Mouse (Mus musculus) liver, embryonic 14.5 days (tissue): ENCODE results near the gene Ccdc194. TPM values are rescaled to one million over a fixed set of nuclear protein-coding genes. Genes with fewer than 3 reads are reported as not detected.
A peak's percentile ranks its signal among the peaks of the same experiment; 100 is the strongest.
"Not testable (repeated sequence)": the region's sequence is repeated elsewhere in the genome, so short reads cannot be mapped to it uniquely, and the experiment has no call there.

Source experiments
- ATAC-seq: fragments of 200-750 bp; cut with Nextera tagmentation; 2 replicates; pipeline ENCODE4 v1.8.0; 2017; ENCODE audit warnings: moderate number of reproducible peaks, mild to moderate bottlenecking, moderate library complexity; ENCODE audit not compliant: insufficient read depth
- DNase-seq, 3 experiments: peaks; one replicate each; pipeline ENCODE4 v3.0.0-alpha.2; 2012 to 2013; ENCODE audit warnings: low read depth in 3 of 3, low spot score in 3 of 3
- H3K27ac ChIP-seq: fragments of 300-500 bp; sonication (generic); 2 replicates; pipeline ENCODE4 v1.5.1; 2014; ENCODE audit warnings: moderate library complexity, mild to moderate bottlenecking, control low read depth, inconsistent platforms
- H3K27me3 ChIP-seq: fragments of 300-500 bp; sonication (generic); 2 replicates; pipeline ENCODE4 v1.6.1; 2014; ENCODE audit warnings: mild to moderate bottlenecking, low read length, moderate library complexity; ENCODE audit not compliant: control insufficient read depth, insufficient read depth
- H3K36me3 ChIP-seq: fragments of 300-500 bp; sonication (generic); replicated peaks from 2 replicates; pipeline ENCODE4 v1.6.1; 2014; ENCODE audit warnings: low read depth; ENCODE audit not compliant: control insufficient read depth, insufficient read depth
- H3K4me1 ChIP-seq, 2 experiments: fragments of 200-500 bp in 1 of 2; fragments of 300-500 bp in 1 of 2; sonication (generic) in 1 of 2; replicated peaks; 2 replicates each; pipeline ENCODE4 v1.6.1; 2012 to 2014; ENCODE audit warnings: antibody characterized with exemption in 1 of 2, inconsistent platforms in 1 of 2, low read length in 1 of 2; ENCODE audit not compliant: control insufficient read depth in 2 of 2, insufficient read depth in 2 of 2
- H3K4me2 ChIP-seq: fragments of 300-500 bp; sonication (generic); 2 replicates; pipeline ENCODE4 v1.6.1; 2014; ENCODE audit warnings: low read depth, mild to moderate bottlenecking, control low read depth, moderate library complexity
- H3K4me3 ChIP-seq, 2 experiments: fragments of 200-500 bp in 1 of 2; fragments of 300-500 bp in 1 of 2; sonication (generic) in 1 of 2; 2 replicates each; pipeline ENCODE4 v1.5.1; 2012 to 2014; ENCODE audit warnings: low read depth in 2 of 2, low read length in 2 of 2, mild to moderate bottlenecking in 2 of 2, control low read depth in 1 of 2, inconsistent platforms in 1 of 2, moderate library complexity in 1 of 2; ENCODE audit not compliant: insufficient read depth in 1 of 2
- H3K9ac ChIP-seq: fragments of 300-500 bp; sonication (generic); replicated peaks from 2 replicates; pipeline ENCODE4 v1.6.1; 2014; ENCODE audit warnings: mild to moderate bottlenecking, control low read depth, moderate library complexity
- H3K9me3 ChIP-seq: fragments of 300-500 bp; sonication (generic); 2 replicates; pipeline ENCODE4 v1.6.1; 2016; ENCODE audit warnings: low read length, mixed read lengths; ENCODE audit not compliant: control insufficient read depth
- CTCF ChIP-seq: IDR thresholded peaks from 2 replicates; pipeline ENCODE4 v1.5.1; 2016; ENCODE audit warnings: antibody characterized with exemption, low read depth, control low read depth
- EP300 ChIP-seq: IDR thresholded peaks from 2 replicates; pipeline ENCODE4 v1.6.1; 2016; ENCODE audit warnings: antibody characterized with exemption, low read depth
- WGBS: fragments of 180-500 bp; shearing (Covaris S2); extraction: QIAGEN DNeasy Blood & Tissue Kit; methylation state at CpG from one replicate; pipeline ENCODE4 v1.1.7; 2014; ENCODE audit not compliant: insufficient replicate concordance; 5-methylcytosine and 5-hydroxymethylcytosine counted together
- polyA plus RNA-seq, 2 experiments: library from polyadenylated mRNA; depleted of rRNA in 1 of 2; stranded (reverse) in 1 of 2; unstranded in 1 of 2; fragments of >200 nt; fragmentation: Nextera tagmentation in 1 of 2; extraction: Ambion mirVana in 1 of 2; gene quantifications; 2 replicates each; pipeline versions ENCODE4 v1.2.1 to v1.2.3; 2012 to 2014

Gene Ccdc194
- polyA plus RNA-seq, 2 experiments, result 0.09 to 0.19 TPM

DNA sequence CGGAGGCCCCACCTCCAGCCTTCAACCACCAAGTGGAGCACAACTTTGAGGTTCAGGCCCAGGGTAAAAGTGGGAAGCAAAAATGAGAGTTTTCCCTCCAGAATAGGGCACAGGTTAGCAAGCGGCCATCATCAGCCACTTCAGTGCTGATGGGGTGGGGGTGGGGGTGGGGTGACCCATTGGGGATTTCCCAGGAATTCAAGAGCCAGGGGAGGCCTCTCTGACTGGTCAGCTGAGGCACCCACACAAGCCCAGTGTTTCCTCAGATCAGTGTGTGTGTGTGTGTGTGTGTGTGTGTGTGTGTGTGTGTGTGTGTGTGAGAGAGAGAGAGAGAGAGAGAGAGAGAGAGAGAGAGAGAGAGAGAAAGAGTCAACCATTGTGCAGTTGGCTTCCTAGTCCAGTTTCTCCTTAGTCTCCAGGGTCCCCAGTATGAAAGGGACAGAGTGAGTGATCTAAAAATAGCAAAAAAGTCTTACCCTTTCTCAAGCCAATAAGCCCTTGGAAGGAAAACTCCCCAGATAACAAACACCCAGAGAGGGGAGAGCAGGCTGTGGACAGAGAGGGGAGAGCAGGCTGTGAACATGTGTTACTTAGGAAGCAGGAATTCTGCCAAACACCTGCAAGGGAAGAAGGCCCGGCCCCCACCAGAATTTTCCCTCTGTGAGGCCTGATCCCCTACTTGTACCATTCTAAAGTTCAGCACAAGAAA lies 1.8 kb upstream of the Ccdc194 start:
- ATAC-seq, result no peak
- Histone ChIP-seq H3K9me3 (no peaks in the 10 kb centered on the region), H3K4me2 (no peak overlapping the region), H3K9ac (no peak overlapping the region), H3K36me3 (no peaks in the 10 kb centered on the region), H3K4me3 (no peak overlapping the region), H3K4me1 (peaks cover 0 to 5% of the 10 kb centered on the region in 2 experiments; a peak in 2 of 4 replicates), H3K27ac (no peak overlapping the region), H3K27me3 (peaks cover 15% of the 10 kb centered on the region)
- WGBS, result 38% methylated on average over 3 of the region's 3 CpGs
- no peak for TF ChIP-seq EP300
- no peak for TF ChIP-seq CTCF
- no peak for DNase-seq

DNA sequence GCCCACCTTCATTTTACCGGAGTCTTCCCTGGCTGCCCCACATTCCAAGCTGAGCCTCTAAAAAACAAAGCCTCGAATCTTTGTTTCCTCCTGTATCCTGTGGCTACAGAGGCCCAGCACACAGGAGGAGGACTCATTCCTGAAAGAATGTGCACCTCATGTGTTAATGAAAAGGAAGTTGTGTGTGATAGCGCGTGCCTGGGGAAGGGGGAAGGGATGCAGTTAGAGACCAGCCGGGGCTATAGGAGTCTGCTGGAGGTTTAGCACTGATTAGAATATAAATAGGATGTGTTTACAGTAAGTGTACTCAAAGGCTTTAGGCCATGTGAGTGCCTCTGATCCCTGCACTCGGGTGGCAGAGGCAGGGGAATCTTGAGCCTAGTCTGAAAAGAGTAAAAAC lies 761 bp upstream of the Ccdc194 start:
- no peak overlapping the region for H3K4me3 ChIP-seq
- H3K4me1 ChIP-seq, result peaks cover 0 to 5% of the 10 kb centered on the region in 2 experiments; a peak in 2 of 4 replicates
- H3K36me3 ChIP-seq, result no peaks in the 10 kb centered on the region
- peaks cover 15% of the 10 kb centered on the region for H3K27me3 ChIP-seq
- no peak overlapping the region for H3K4me2 ChIP-seq
- peak; percentile 27; the same call in 1 of the 2 replicates for ATAC-seq
- no peak overlapping the region for H3K9ac ChIP-seq
- H3K27ac ChIP-seq, result no peak overlapping the region
- TF ChIP-seq CTCF (no peak), EP300 (no peak)
- no peaks in the 10 kb centered on the region for H3K9me3 ChIP-seq
- DNase-seq, result no peak
- WGBS, result 10% methylated on average over 6 of the region's 6 CpGs

DNA sequence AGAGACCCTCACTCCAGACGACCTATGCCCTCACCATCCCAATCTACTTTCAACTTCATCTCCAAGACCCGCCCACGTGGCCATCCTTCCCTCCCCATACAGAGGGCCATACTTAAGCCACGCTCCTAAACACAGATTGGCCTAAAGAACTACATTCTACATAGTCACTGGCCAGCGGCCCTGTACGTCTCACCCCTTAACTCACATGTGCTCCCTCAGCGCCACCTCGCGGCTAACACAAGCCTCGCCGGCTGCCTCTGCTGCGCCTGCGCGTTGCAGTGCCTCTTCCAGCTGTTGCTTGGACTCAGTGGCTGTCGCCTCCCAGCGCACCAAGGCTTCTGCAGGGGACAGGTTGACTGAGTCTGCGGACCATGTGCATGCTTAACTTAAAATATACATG lies 3.9 kb downstream of the Ccdc194 start:
- H3K4me3 ChIP-seq, result no peak overlapping the region
- ATAC-seq (peak; percentile 75), DNase-seq (peak; percentile 66 to 75 (median 69))
- H3K9me3 ChIP-seq, result no peaks in the 10 kb centered on the region
- TF ChIP-seq EP300 (no peak), CTCF (peak; percentile 96)
- H3K27me3 ChIP-seq, result peaks cover 15% of the 10 kb centered on the region
- H3K4me2 ChIP-seq, result no peak overlapping the region
- H3K36me3 ChIP-seq, result no peaks in the 10 kb centered on the region
- H3K27ac ChIP-seq, result no peak overlapping the region
- 3% methylated on average over 17 of the region's 17 CpGs for WGBS
- no peak overlapping the region for H3K9ac ChIP-seq
- H3K4me1 ChIP-seq, result no peaks in the 10 kb centered on the region; a peak in 1 of 4 replicates

DNA sequence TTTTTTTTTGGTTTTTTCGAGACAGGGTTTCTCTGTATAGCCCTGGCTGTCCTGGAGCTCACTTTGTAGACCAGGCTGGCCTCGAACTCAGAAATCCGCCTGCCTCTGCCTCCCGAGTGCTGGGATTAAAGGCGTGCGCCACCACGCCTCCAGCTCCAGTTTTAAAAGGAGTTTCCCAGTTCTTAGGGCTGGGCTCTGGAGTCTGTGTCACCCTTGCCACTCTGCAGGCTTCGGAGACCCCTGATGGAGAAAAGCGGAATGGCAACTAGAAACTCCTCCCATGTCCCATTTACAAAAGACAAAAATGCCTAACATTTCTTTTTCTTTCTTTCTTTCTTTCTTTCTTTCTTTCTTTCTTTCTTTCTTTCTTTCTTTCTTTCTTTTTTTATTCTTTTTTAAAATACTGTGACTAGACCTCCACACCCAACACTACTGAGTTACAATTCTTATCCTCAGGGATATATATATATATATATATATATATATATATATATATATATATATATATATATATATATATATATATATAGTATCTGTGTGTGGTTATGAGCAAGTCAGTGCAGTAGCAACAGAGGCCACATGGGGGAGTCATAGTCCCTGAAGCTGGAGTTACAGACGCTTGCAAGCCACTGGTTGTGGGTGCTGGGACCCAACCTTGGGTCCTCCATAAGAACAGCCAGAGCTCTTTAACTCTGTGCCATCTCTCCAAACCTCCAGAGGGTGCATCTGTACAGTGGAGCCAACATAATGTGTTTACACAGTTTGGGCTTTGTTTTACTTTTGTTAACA lies 6.3 kb downstream of the Ccdc194 start:
- H3K9me3 ChIP-seq, H3K27ac ChIP-seq, H3K4me1 ChIP-seq, H3K36me3 ChIP-seq, ATAC-seq, H3K27me3 ChIP-seq, H3K4me2 ChIP-seq, H3K4me3 ChIP-seq, H3K9ac ChIP-seq: not testable (repeated sequence)
- TF ChIP-seq CTCF, result peak; percentile 60
- peak in 2 of 3 experiments; percentile 23 to 55 for DNase-seq
- 27% methylated on average over 10 of the region's 10 CpGs for WGBS

DNA sequence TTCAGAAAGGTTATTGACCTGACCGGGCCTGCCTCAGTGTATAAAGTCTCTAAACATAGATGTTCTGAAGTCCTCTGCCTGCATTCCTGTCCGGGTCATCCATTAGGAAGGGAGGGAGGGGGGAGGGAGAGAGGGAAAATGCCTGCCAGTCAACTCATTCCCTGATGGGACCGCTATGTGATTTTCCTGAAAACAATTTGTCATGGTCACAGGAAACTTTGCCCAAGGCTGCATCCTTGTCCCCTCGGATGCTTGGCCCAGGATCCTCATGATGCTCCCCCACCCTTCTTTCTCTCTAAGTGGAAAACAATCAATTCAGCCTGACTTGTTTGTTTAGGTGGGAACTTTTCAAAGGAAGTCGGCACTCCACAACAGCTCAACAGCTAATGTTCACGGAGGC lies 8.7 kb downstream of the Ccdc194 start:
- Histone ChIP-seq H3K27me3 (no peaks in the 10 kb centered on the region), H3K4me3 (no peak overlapping the region), H3K4me2 (no peak overlapping the region), H3K4me1 (peaks cover 3 to 5% of the 10 kb centered on the region in 2 experiments; a peak in 3 of 4 replicates), H3K9ac (no peak overlapping the region), H3K9me3 (no peaks in the 10 kb centered on the region), H3K27ac (no peak overlapping the region), H3K36me3 (no peaks in the 10 kb centered on the region)
- ATAC-seq, result no peak
- TF ChIP-seq EP300 (no peak), CTCF (no peak)
- WGBS, result 39% methylated on average over 6 of the region's 6 CpGs
- no peak for DNase-seq
